Mouse (Mus musculus) limb, embryonic 13.5 days (tissue): ENCODE results near the gene Krt28. TPM values are rescaled to one million over a fixed set of nuclear protein-coding genes. Genes with fewer than 3 reads are reported as not detected.

Source experiments
- ATAC-seq: fragments of 200-750 bp; cut with Nextera tagmentation; 2 replicates; pipeline ENCODE4 v1.8.0; 2017; ENCODE audit warnings: low read depth, moderate number of reproducible peaks, moderate TSS enrichment; ENCODE audit not compliant: low FRiP score
- H3K27ac ChIP-seq: fragments of 300-500 bp; sonication (generic); 2 replicates; pipeline ENCODE4 v1.5.1; 2015; ENCODE audit warnings: inconsistent platforms, mild to moderate bottlenecking, moderate library complexity
- H3K27me3 ChIP-seq: fragments of 300-500 bp; sonication (generic); 2 replicates; pipeline ENCODE4 v1.6.1; 2015; ENCODE audit warnings: mild to moderate bottlenecking, inconsistent platforms
- H3K36me3 ChIP-seq: fragments of 300-500 bp; sonication (generic); 2 replicates; pipeline ENCODE4 v1.6.1; 2015; ENCODE audit warnings: inconsistent platforms, mild to moderate bottlenecking, moderate library complexity
- H3K4me1 ChIP-seq: fragments of 300-500 bp; sonication (generic); 2 replicates; pipeline ENCODE4 v1.6.1; 2015; ENCODE audit warnings: inconsistent platforms
- H3K4me2 ChIP-seq: fragments of 300-500 bp; sonication (generic); replicated peaks from 2 replicates; pipeline ENCODE4 v1.6.1; 2015; ENCODE audit warnings: inconsistent platforms, mild to moderate bottlenecking, moderate library complexity
- H3K4me3 ChIP-seq: fragments of 300-500 bp; sonication (generic); 2 replicates; pipeline ENCODE4 v1.5.1; 2015; ENCODE audit warnings: moderate library complexity, mild to moderate bottlenecking, inconsistent platforms
- H3K9ac ChIP-seq: fragments of 300-500 bp; sonication (generic); 2 replicates; pipeline ENCODE4 v1.6.1; 2015; ENCODE audit warnings: mild to moderate bottlenecking, inconsistent platforms
- H3K9me3 ChIP-seq: fragments of 300-500 bp; sonication (generic); 2 replicates; pipeline ENCODE4 v1.6.1; 2016; ENCODE audit warnings: inconsistent platforms
- WGBS: fragments of 180-500 bp; shearing (Covaris S2); methylation state at CpG from one replicate; pipeline ENCODE4 v1.1.7; 2015; 5-methylcytosine and 5-hydroxymethylcytosine counted together
- polyA plus RNA-seq: library from polyadenylated mRNA; unstranded; fragments of >200 nt; fragmentation: Nextera tagmentation; extraction: Ambion mirVana; gene quantifications from 2 replicates; pipeline ENCODE4 v1.2.1, GENCODE M21; 2015

The Krt28 gene
- polyA plus RNA-seq, 1 experiment from 2014 or later = 0.20 TPM

GRCm38 (mm10) chr11:99361423-99361822 is 13.3 kb downstream of the Krt28 start:
- Histone ChIP-seq H3K9me3 (no peaks in the 10 kb centered on the region), H3K4me2 (no peak overlapping the region), H3K27me3 (no peaks in the 10 kb centered on the region), H3K27ac (no peak overlapping the region), H3K36me3 (no peaks in the 10 kb centered on the region), H3K9ac (no peak overlapping the region), H3K4me3 (no peak overlapping the region), H3K4me1 (no peaks in the 10 kb centered on the region)
- no peak for ATAC-seq
- 76% methylated on average over 8 of the region's 8 CpGs for WGBS

DNA sequence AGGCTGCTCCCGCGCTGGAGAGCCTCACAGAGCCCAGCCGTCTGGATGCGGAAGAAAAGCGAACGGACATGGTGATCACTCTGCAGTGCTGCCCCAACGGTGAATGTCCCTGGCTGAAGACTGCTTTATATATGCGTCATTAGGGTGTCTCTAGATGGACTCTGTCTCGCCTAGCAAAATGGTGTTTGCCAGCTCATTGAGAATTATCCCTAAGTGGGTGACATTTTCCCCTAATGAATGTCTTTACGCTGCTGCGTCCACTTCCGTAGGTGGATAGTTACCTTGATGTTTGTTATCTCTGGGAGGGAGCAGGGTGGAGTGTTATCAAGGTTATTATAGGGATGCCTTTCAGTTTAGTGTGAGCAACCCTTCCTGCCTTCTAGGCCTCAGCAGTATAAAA is 23.7 kb downstream of the Krt28 start, which contains the start of gene Krt27:
Gene Krt27, minus strand, starts transcription at position 101 of the 400 bp plus-strand sequence.
- H3K27ac ChIP-seq = no peak within 1 kb of the TSS
- no peaks in the 10 kb centered on the region for H3K36me3 ChIP-seq
- H3K4me3 ChIP-seq = no peak within 1 kb of the TSS
- no peak within 1 kb of the TSS for H3K9ac ChIP-seq
- WGBS = 76% methylated on average over 12 of the region's 12 CpGs
- H3K27me3 ChIP-seq = peaks cover 11% of the 10 kb centered on the region; the same call in 1 of the 2 replicates
- no peak for ATAC-seq
- no peak within 1 kb of the TSS for H3K4me2 ChIP-seq
- H3K4me1 ChIP-seq = no peaks in the 10 kb centered on the region
- no peaks in the 10 kb centered on the region for H3K9me3 ChIP-seq

- H3K27me3 ChIP-seq = no peaks in the 10 kb centered on the region
- H3K4me1 ChIP-seq = no peaks in the 10 kb centered on the region
- no peaks in the 10 kb centered on the region for H3K9me3 ChIP-seq
- H3K27ac ChIP-seq = no peak overlapping the region
- H3K9ac ChIP-seq = no peak overlapping the region
- no peak overlapping the region for H3K4me3 ChIP-seq
- H3K36me3 ChIP-seq = no peaks in the 10 kb centered on the region
- ATAC-seq = no peak
- H3K4me2 ChIP-seq = no peak overlapping the region
- WGBS = 83% methylated on average over 11 of the region's 11 CpGs
These were observed 35.3 kb downstream of the Krt28 start for GRCm38 (mm10) chr11:99339299-99339847.

- Histone ChIP-seq H3K4me2 (no peak within 1 kb of the TSS), H3K27me3 (no peaks in the 10 kb centered on the region), H3K36me3 (no peaks in the 10 kb centered on the region), H3K9ac (no peak within 1 kb of the TSS), H3K4me3 (no peak within 1 kb of the TSS), H3K9me3 (no peaks in the 10 kb centered on the region), H3K4me1 (no peaks in the 10 kb centered on the region), H3K27ac (no peak within 1 kb of the TSS)
- ATAC-seq = no peak
- whole genome bisulfite sequencing = 85% methylated on average over 11 of the region's 11 CpGs
These were observed 36.8 kb downstream of the Krt28 start, which contains the start of gene Krt26 for GRCm38 (mm10) chr11:99337866-99338265. Gene Krt26, minus strand, starts transcription at chr11:99337966.

DNA sequence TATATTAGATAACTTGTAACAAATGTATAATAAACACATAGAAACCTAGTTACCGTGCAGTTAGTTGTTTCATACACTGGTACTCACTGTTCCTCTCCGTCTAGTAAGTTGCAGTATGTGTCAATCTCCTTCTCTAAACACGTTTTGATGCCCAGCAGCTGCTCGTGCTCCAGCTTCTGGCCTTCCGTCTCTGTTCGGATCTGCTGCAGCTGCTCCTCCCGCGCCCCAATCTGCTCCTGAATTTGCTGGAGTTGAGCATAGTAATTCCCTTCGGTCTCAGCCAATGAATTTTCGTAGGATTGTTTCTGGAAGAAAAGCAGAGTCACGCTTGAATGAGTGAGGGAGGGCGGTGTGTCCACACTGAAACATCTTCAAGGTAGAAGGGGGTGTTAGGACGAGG is 41.3 kb downstream of the Krt28 start:
- Histone ChIP-seq H3K9ac (no peak overlapping the region), H3K4me2 (no peak overlapping the region), H3K36me3 (no peaks in the 10 kb centered on the region), H3K4me1 (no peaks in the 10 kb centered on the region), H3K27ac (no peak overlapping the region), H3K9me3 (no peaks in the 10 kb centered on the region), H3K4me3 (no peak overlapping the region), H3K27me3 (no peaks in the 10 kb centered on the region)
- no peak for ATAC-seq
- WGBS = 76% methylated on average over 13 of the region's 13 CpGs

GRCm38 (mm10) chr11:99329655-99330054 is 45.0 kb downstream of the Krt28 start:
- Histone ChIP-seq H3K4me3 (no peak overlapping the region), H3K4me2 (no peak overlapping the region), H3K27me3 (no peaks in the 10 kb centered on the region), H3K9ac (no peak overlapping the region), H3K27ac (no peak overlapping the region), H3K36me3 (no peaks in the 10 kb centered on the region), H3K9me3 (no peaks in the 10 kb centered on the region), H3K4me1 (no peaks in the 10 kb centered on the region)
- no peak for ATAC-seq
- WGBS = 70% methylated on average over 2 of the region's 2 CpGs

DNA sequence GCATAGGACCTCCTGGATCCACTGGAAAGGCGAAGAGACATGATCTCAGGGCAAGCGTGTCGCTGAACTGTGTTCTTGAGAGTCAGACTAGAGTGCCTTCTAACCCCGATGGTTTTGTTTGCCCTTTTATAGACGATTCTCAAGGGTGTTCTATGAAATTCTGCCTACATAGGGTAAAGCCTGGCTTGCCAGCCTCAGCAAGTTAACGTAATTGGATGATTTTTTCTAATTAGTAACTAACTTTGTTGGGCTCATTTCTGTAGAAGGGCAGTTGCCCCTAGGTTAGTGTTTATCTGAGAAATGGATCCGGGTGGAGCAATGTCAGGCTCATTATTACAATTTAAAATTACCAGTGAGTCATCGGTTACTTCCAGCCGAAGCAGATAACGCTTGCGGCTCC is 51.9 kb downstream of the Krt28 start, which contains the start of gene Krt25:
Gene Krt25, minus strand, starts transcription at position 101 of the 400 bp plus-strand sequence.
- H3K9ac ChIP-seq = no peak within 1 kb of the TSS
- ATAC-seq = no peak
- WGBS = 89% methylated on average over 11 of the region's 11 CpGs

DNA sequence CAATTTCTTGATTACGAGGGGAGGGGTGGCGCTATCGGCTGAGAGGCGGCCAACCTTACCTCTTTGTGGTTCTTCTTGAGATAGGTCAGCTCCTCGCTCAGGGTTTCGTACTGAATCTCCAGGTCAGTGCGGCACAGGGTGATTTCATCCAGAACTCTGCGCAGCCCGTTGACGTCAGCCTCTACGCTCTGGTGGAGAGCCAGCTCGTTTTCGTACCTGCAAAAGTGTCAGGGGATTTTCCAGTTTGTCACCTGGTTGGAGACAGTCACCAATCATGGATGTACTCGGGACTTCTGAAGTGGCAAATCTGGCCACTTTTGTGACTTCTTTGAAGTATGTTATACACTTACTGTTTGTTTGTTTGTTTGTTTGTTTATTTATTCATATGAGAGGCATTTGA is 53.6 kb downstream of the Krt28 start:
- Histone ChIP-seq H3K9me3 (no peaks in the 10 kb centered on the region), H3K4me3 (no peak overlapping the region), H3K36me3 (no peaks in the 10 kb centered on the region), H3K27ac (no peak overlapping the region), H3K27me3 (no peaks in the 10 kb centered on the region), H3K4me2 (no peak overlapping the region), H3K4me1 (no peaks in the 10 kb centered on the region), H3K9ac (no peak overlapping the region)
- 86% methylated on average over 14 of the region's 14 CpGs for WGBS
- no peak for ATAC-seq

More for the DNA sequence above, 51.9 kb downstream of the Krt28 start, which contains the start of gene Krt25:
- H3K27me3 ChIP-seq = no peaks in the 10 kb centered on the region
- no peak within 1 kb of the TSS for H3K4me2 ChIP-seq
- no peaks in the 10 kb centered on the region for H3K36me3 ChIP-seq
- no peak within 1 kb of the TSS for H3K27ac ChIP-seq
- no peaks in the 10 kb centered on the region for H3K4me1 ChIP-seq
- no peaks in the 10 kb centered on the region for H3K9me3 ChIP-seq
- H3K4me3 ChIP-seq = no peak within 1 kb of the TSS

DNA sequence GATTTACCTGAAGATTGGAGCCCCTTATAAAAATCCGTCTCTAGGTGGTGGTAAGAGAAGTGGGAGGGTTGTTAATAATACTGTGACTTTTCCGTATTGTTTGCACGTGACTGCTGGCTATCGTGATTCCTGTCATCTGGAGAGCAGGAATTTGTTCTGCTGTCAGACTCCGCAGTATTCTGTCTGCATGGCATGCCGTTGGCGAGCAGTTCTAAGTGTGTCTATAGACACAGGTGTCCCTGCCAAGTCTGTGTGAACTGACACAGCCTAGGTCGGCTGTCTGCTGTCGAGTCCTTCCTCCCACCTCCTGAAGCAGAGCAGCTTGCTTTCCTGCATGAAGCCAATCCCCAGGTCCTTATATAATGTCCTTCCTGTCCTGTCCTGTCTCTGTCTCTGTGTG is 55.6 kb downstream of the Krt28 start:
- ATAC-seq = no peak
- Histone ChIP-seq H3K9ac (no peak overlapping the region), H3K4me2 (no peak overlapping the region), H3K9me3 (no peaks in the 10 kb centered on the region), H3K4me3 (no peak overlapping the region), H3K27ac (no peak overlapping the region), H3K36me3 (no peaks in the 10 kb centered on the region), H3K27me3 (no peaks in the 10 kb centered on the region), H3K4me1 (no peaks in the 10 kb centered on the region)
- 67% methylated on average over 9 of the region's 9 CpGs for WGBS

GRCm38 (mm10) chr11:99316543-99316942 is 58.2 kb downstream of the Krt28 start:
- Histone ChIP-seq H3K4me3 (no peak overlapping the region), H3K36me3 (no peaks in the 10 kb centered on the region), H3K9me3 (no peaks in the 10 kb centered on the region), H3K4me2 (no peak overlapping the region), H3K4me1 (no peaks in the 10 kb centered on the region), H3K27me3 (no peaks in the 10 kb centered on the region), H3K9ac (no peak overlapping the region), H3K27ac (no peak overlapping the region)
- ATAC-seq = no peak
- WGBS = 64% methylated on average over 8 of the region's 8 CpGs

Other genes with a start within 250 kb of the Krt28 start
- gene Ccr7, start 219.8 kb downstream of the Krt28 start, polyA plus RNA-seq = 0.39 and 0.83 TPM in 2 replicates
- 327 and 346 TPM in 2 replicates for gene Smarce1, start 143.9 kb downstream of the Krt28 start, polyA plus RNA-seq
- 0.17 and 0.24 TPM in 2 replicates for gene Krt222, start 130.8 kb downstream of the Krt28 start, polyA plus RNA-seq
- gene Krt24, start 89.6 kb downstream of the Krt28 start, polyA plus RNA-seq = 0.78 and 1.1 TPM in 2 replicates
- gene Krt25, start 52.0 kb downstream of the Krt28 start, polyA plus RNA-seq = not detected in 2 replicates
- not detected in 2 replicates for gene Krt26, start 36.9 kb downstream of the Krt28 start, polyA plus RNA-seq
- not detected in 2 replicates for gene Krt27, start 23.8 kb downstream of the Krt28 start, polyA plus RNA-seq
- 29.7 and 30.8 TPM in 2 replicates for gene Krt10, start 14.5 kb upstream of the Krt28 start, polyA plus RNA-seq
- gene Krt12, start 47.4 kb upstream of the Krt28 start, polyA plus RNA-seq = not detected in 2 replicates
- gene Krt20, start 63.2 kb upstream of the Krt28 start, polyA plus RNA-seq = 0.34 and 0.47 TPM in 2 replicates
- 0.28 and 0.33 TPM in 2 replicates for gene Krt23, start 118.2 kb upstream of the Krt28 start, polyA plus RNA-seq
- gene Krt39, start 146.4 kb upstream of the Krt28 start, polyA plus RNA-seq = not detected in 2 replicates
- not detected in 2 replicates for gene Krt40, start 168.3 kb upstream of the Krt28 start, polyA plus RNA-seq
- gene Krtap3-3, start 176.0 kb upstream of the Krt28 start, polyA plus RNA-seq = not detected in 2 replicates
- gene Krtap3-2, start 181.9 kb upstream of the Krt28 start, polyA plus RNA-seq = not detected in 2 replicates
- not detected in 2 replicates for gene Gm11939, start 184.6 kb upstream of the Krt28 start, polyA plus RNA-seq
- gene Krtap3-1, start 191.7 kb upstream of the Krt28 start, polyA plus RNA-seq = not detected in 2 replicates
- gene Krtap1-5, start 206.1 kb upstream of the Krt28 start, polyA plus RNA-seq = not detected in 2 replicates
- gene Krtap1-4, start 208.8 kb upstream of the Krt28 start, polyA plus RNA-seq = not detected in 2 replicates
- gene Krtap1-3, start 216.4 kb upstream of the Krt28 start, polyA plus RNA-seq = not detected in 2 replicates
- gene Krtap9-3, start 223.2 kb upstream of the Krt28 start, polyA plus RNA-seq = not detected in 2 replicates
- gene Gm11938, start 228.4 kb upstream of the Krt28 start, polyA plus RNA-seq = not detected in 2 replicates
- gene Gm11937, start 235.3 kb upstream of the Krt28 start, polyA plus RNA-seq = not detected in 2 replicates
- not detected in 2 replicates for gene Krtap2-4, start 239.9 kb upstream of the Krt28 start, polyA plus RNA-seq
- not detected in 2 replicates for gene Gm11562, start 245.5 kb upstream of the Krt28 start, polyA plus RNA-seq